Mouse (Mus musculus) G1E (cell line): ENCODE results near the gene Klkb1. TPM values are rescaled to one million over a fixed set of nuclear protein-coding genes. Genes with fewer than 3 reads are reported as not detected.

ENCODE experiments used
- ATAC-seq: 2 replicates; pipeline ENCODE4 v1.8.0; 2016; ENCODE audit warnings: mild to moderate bottlenecking; ENCODE audit not compliant: insufficient number of reproducible peaks, poor library complexity, low FRiP score, severe bottlenecking; ENCODE audit errors: extremely low read depth
- DNase-seq: peaks from one replicate; pipeline ENCODE4 v3.0.0; 2012; ENCODE audit warnings: low spot score
- H3K27me3 ChIP-seq: 2 replicates; pipeline ENCODE4 v1.6.1; 2012; ENCODE audit warnings: mild to moderate bottlenecking, low read length, inconsistent platforms; ENCODE audit not compliant: insufficient read depth
- H3K36me3 ChIP-seq: replicated peaks from 2 replicates; pipeline ENCODE3; 2012; ENCODE audit warnings: mild to moderate bottlenecking, inconsistent platforms
- H3K4me1 ChIP-seq: 2 replicates; pipeline ENCODE4 v1.6.1; 2012; ENCODE audit warnings: low read depth, low read length, inconsistent platforms, mixed read lengths; ENCODE audit not compliant: insufficient read depth
- H3K4me3 ChIP-seq: 2 replicates; pipeline ENCODE4 v1.5.1; 2012; ENCODE audit warnings: low read depth, mild to moderate bottlenecking, inconsistent platforms, low read length, moderate library complexity, mixed read lengths
- H3K9me3 ChIP-seq: replicated peaks from 2 replicates; pipeline ENCODE4 v1.6.1; 2012; ENCODE audit warnings: inconsistent platforms
- CTCF ChIP-seq: IDR thresholded peaks from 2 replicates; pipeline ENCODE4 v1.5.1; 2012; ENCODE audit warnings: low read depth, low read length, inconsistent platforms, mixed read lengths
- GATA1 ChIP-seq: IDR thresholded peaks from 2 replicates; pipeline ENCODE4 v1.6.1; 2012; ENCODE audit warnings: borderline replicate concordance, low read length, inconsistent platforms, mixed read lengths
- GATA2 ChIP-seq: IDR thresholded peaks from 2 replicates; pipeline ENCODE4 v1.6.1; 2012; ENCODE audit warnings: low read depth, low read length, inconsistent platforms, borderline replicate concordance
- POLR2AphosphoS5 ChIP-seq: IDR thresholded peaks from 2 replicates; pipeline ENCODE4 v1.6.1; 2012; ENCODE audit warnings: low read depth, low read length, inconsistent platforms; ENCODE audit not compliant: insufficient replicate concordance
- TAL1 ChIP-seq: conservative IDR thresholded peaks from 2 replicates; pipeline ENCODE4 v1.6.1; 2012; ENCODE audit warnings: low read depth, low read length, inconsistent platforms, mixed read lengths
- polyA plus RNA-seq: library from polyadenylated mRNA; stranded (reverse); fragments of >175 nt; gene quantifications from 2 replicates; pipeline ENCODE4 v1.2.3, GENCODE M21; 2012
- total RNA-seq, 2 experiments: library from RNA; stranded (forward) in 1 of 2; stranded (reverse) in 1 of 2; fragments of 200-1000 nt in 1 of 2; fragments of >200 nt in 1 of 2; fragmentation: Nextera tagmentation in 1 of 2; gene quantifications; 2 replicates each; pipeline ENCODE4 v1.2.3; 2014 to 2017

The Klkb1 gene
- total and polyA plus RNA-seq, 3 experiments, result 0.16 TPM; not detected in 2

DNA sequence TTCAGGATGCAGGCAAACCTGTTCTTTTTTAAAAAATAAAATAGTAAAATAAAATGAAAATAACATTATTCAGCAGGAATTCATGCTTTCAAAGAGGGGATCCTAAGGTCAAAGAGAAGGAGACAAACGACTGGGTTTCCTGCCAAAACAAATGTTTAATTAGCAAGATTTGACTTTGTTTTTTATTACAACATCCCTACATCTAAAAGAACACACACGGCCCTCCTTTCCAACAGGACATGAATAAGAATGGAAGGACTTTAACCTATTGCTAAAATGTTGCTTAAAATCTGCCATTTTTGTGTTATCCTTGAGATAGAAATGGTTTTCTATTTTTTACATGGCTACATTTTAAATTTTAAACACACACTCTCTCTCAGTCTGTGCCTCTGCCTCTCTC, 41.5 kb downstream of the Klkb1 start:
- no peaks in the 10 kb centered on the region for H3K27me3 ChIP-seq
- no peaks in the 10 kb centered on the region for H3K4me1 ChIP-seq
- TF ChIP-seq TAL1 (no peak), GATA1 (no peak), CTCF (no peak), POLR2AphosphoS5 (no peak), GATA2 (no peak)
- H3K9me3 ChIP-seq, result peaks cover 32% of the 10 kb centered on the region
- H3K4me3 ChIP-seq, result no peak overlapping the region
- no peak for ATAC-seq
- H3K36me3 ChIP-seq, result no peaks in the 10 kb centered on the region
- no peak for DNase-seq

DNA sequence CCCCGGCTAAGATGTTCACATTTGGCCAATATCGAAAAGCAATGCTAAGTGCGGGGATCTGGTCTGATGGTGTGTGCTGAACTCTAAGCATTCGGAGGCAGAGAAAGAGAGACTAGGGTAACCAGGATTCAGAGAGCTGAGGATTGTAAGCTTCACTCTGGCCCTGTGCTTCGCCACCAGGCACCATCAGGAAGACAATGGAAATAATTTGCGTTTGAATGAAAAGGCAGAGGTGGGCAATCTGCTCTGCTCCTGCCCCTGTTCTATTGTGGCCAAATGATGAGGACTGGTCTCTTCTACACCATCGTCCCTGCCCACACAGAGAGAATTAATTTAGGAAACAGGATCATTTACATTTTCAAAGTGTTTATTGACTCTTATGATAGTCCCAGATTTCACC, 48.4 kb downstream of the Klkb1 start:
- Histone ChIP-seq H3K27me3 (no peaks in the 10 kb centered on the region), H3K4me3 (no peak overlapping the region), H3K4me1 (no peaks in the 10 kb centered on the region), H3K9me3 (peaks cover 33% of the 10 kb centered on the region), H3K36me3 (no peaks in the 10 kb centered on the region)
- ATAC-seq (no peak), DNase-seq (no peak)
- TF ChIP-seq TAL1 (no peak), POLR2AphosphoS5 (no peak), GATA1 (no peak), GATA2 (no peak), CTCF (no peak)

DNA sequence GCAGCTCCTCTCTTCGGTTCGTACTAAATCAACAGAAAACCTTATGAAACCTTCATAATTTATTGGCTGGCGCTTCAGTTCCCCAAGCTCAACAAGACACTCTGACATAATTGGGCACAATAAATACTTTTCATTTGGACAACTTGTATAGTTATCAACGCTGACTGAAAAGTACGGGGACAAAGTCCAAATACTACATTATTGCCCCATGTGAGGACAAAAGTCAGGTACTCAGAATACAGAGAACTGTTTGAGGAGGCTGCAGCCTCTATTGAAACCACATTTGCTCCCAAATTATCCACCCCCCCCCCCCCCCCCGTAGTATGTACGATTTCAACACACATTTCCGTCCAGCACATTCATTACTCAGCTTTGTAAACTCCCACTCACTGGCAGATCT, 55.3 kb downstream of the Klkb1 start:
- H3K4me3 ChIP-seq, result no peak overlapping the region
- H3K4me1 ChIP-seq, result no peaks in the 10 kb centered on the region
- peaks cover 46% of the 10 kb centered on the region for H3K9me3 ChIP-seq
- no peak for TF ChIP-seq POLR2AphosphoS5
- TF ChIP-seq GATA1, result no peak
- TF ChIP-seq TAL1, result no peak
- TF ChIP-seq CTCF, result no peak
- TF ChIP-seq GATA2, result no peak
- H3K36me3 ChIP-seq, result no peaks in the 10 kb centered on the region
- DNase-seq (no peak), ATAC-seq (no peak)
- H3K27me3 ChIP-seq, result no peaks in the 10 kb centered on the region

DNA sequence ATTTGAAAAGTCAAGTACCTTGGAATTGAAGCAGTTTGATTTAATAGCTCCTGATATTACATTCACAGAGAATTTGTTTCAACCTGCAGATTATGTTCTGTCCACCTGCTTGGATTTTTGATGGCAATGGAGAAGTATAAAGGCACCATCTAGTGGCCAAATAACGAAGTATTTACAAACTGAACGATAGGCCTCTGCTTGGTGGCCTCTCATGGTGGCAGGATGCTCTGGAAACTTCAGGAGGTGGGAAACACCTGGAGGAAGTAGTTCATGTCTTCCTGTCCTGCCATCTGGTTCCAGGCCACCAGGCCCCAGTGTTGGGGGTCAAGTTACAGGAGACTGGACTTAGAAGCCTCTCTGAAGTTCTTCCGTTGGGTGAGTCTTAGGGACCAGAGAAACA, 56.4 kb downstream of the Klkb1 start:
- Histone ChIP-seq H3K27me3 (no peaks in the 10 kb centered on the region), H3K4me3 (no peak overlapping the region), H3K36me3 (no peaks in the 10 kb centered on the region), H3K9me3 (peaks cover 46% of the 10 kb centered on the region), H3K4me1 (no peaks in the 10 kb centered on the region)
- no peak for TF ChIP-seq TAL1
- DNase-seq (no peak), ATAC-seq (no peak)

DNA sequence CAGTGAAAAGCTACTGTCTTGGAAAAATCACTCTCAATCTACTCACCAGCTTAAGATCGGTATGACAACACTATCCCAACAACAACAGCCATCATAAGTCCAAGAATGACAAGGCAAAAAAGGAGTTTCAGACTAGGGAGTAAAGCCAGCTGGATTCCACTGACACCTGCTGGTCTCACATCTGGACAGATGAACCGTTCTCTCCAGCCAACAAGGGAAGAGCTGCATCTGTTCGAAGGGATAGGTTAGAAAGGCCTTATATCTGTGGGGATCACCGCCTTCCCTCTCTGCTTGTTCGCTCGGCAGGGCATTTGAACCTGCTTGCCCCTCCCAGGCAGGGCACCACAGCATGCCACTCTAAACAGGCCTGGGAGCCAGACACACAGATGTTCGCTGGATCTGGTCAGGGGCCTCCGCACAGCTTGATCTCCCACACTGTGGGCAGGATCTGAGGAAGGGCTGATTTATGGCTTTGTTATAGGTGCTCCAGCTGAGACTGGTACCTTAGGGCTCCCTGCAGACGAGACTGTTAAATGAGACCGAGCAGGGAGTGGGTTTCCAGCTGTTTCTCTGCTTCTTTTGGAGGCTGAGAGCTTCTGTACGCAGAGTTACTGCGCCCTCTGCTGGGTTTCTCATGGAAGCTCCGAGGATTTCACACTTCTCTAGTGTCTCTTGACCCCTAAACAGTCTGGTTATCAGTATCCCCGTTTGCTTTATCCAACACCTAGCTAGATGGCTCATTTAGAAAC, 58.3 kb downstream of the Klkb1 start:
- no peak for TF ChIP-seq CTCF
- TF ChIP-seq POLR2AphosphoS5, result no peak
- Histone ChIP-seq H3K4me1 (no peaks in the 10 kb centered on the region), H3K9me3 (peaks cover 43% of the 10 kb centered on the region), H3K4me3 (no peak overlapping the region), H3K36me3 (no peaks in the 10 kb centered on the region), H3K27me3 (no peaks in the 10 kb centered on the region)
- DNase-seq (no peak), ATAC-seq (no peak)

GRCm38 (mm10) chr8:45235228-45235627, 59.4 kb downstream of the Klkb1 start:
- DNase-seq (no peak), ATAC-seq (no peak)
- no peak for TF ChIP-seq CTCF
- TF ChIP-seq POLR2AphosphoS5, result no peak
- TF ChIP-seq TAL1, result no peak
- no peak for TF ChIP-seq GATA2

DNA sequence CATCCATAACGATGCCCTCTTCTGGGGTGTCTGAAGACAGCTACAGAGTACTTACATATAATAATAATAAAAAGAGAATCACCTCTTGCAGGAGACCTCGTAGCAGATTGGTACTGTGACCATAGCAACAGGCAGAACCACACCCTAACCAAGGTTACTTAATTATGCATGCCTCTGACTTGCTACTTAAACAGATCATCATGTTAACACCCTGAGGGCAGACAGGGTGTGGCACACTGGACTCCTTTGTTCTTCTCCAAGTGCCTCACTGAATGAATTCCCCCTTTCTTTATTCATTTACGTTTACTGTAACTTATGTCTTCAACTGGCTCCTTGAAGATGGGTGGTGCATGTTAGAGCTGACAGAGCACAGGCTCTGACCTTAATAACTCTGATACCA, 61.4 kb downstream of the Klkb1 start:
- Histone ChIP-seq H3K4me3 (no peak overlapping the region), H3K36me3 (no peaks in the 10 kb centered on the region), H3K4me1 (no peaks in the 10 kb centered on the region), H3K9me3 (peaks cover 31% of the 10 kb centered on the region), H3K27me3 (no peaks in the 10 kb centered on the region)
- DNase-seq (no peak), ATAC-seq (no peak)
- TF ChIP-seq GATA1, result no peak
- TF ChIP-seq TAL1, result no peak
- TF ChIP-seq CTCF, result no peak
- TF ChIP-seq POLR2AphosphoS5, result no peak
- no peak for TF ChIP-seq GATA2

More at GRCm38 (mm10) chr8:45235228-45235627, 59.4 kb downstream of the Klkb1 start:
- Histone ChIP-seq H3K4me3 (no peak overlapping the region), H3K9me3 (peaks cover 38% of the 10 kb centered on the region), H3K4me1 (no peaks in the 10 kb centered on the region), H3K36me3 (no peaks in the 10 kb centered on the region), H3K27me3 (no peaks in the 10 kb centered on the region)

Other genes starting within 250 kb of the Klkb1 start
- not detected in 2 replicates for gene Mtnr1a, start 225.7 kb downstream of the Klkb1 start, total RNA-seq (2014; fragmentation: Nextera tagmentation)
- gene Mtnr1a, start 225.7 kb downstream of the Klkb1 start, total RNA-seq (2017), result not detected in 2 replicates
- gene Mtnr1a, start 225.7 kb downstream of the Klkb1 start, polyA plus RNA-seq, result not detected in 2 replicates
- not detected in 2 replicates for gene F11, start 32.8 kb downstream of the Klkb1 start, total RNA-seq (2014; fragmentation: Nextera tagmentation)
- 0.12 TPM in 1 of 2 replicates, not detected in the other for gene F11, start 32.8 kb downstream of the Klkb1 start, total RNA-seq (2017)
- not detected in 2 replicates for gene F11, start 32.8 kb downstream of the Klkb1 start, polyA plus RNA-seq
- not detected in 2 replicates for gene Gm45753, start 13.6 kb upstream of the Klkb1 start, total RNA-seq (2014; fragmentation: Nextera tagmentation)
- not detected in 2 replicates for gene Gm45753, start 13.6 kb upstream of the Klkb1 start, total RNA-seq (2017)
- gene Gm45753, start 13.6 kb upstream of the Klkb1 start, polyA plus RNA-seq, result not detected in 2 replicates
- not detected in 2 replicates for gene Cyp4v3, start 38.4 kb upstream of the Klkb1 start, total RNA-seq (2014; fragmentation: Nextera tagmentation)
- 0.06 and 0.11 TPM in 2 replicates for gene Cyp4v3, start 38.4 kb upstream of the Klkb1 start, total RNA-seq (2017)
- not detected in 2 replicates for gene Cyp4v3, start 38.4 kb upstream of the Klkb1 start, polyA plus RNA-seq
- not detected in 2 replicates for gene Fam149a, start 87.4 kb upstream of the Klkb1 start, total RNA-seq (2014; fragmentation: Nextera tagmentation)
- 0.12 and 0.16 TPM in 2 replicates for gene Fam149a, start 87.4 kb upstream of the Klkb1 start, total RNA-seq (2017)
- not detected in 2 replicates for gene Fam149a, start 87.4 kb upstream of the Klkb1 start, polyA plus RNA-seq
- gene Tlr3, start 116.2 kb upstream of the Klkb1 start, total RNA-seq (2014; fragmentation: Nextera tagmentation), result not detected in 2 replicates
- under 0.01 and 0.29 TPM in 2 replicates for gene Tlr3, start 116.2 kb upstream of the Klkb1 start, total RNA-seq (2017)
- gene Tlr3, start 116.2 kb upstream of the Klkb1 start, polyA plus RNA-seq, result not detected in 2 replicates
- not detected in 2 replicates for gene Sorbs2, start 212.9 kb upstream of the Klkb1 start, total RNA-seq (2014; fragmentation: Nextera tagmentation)
- 0.23 and 0.49 TPM in 2 replicates for gene Sorbs2, start 212.9 kb upstream of the Klkb1 start, total RNA-seq (2017)
- gene Sorbs2, start 212.9 kb upstream of the Klkb1 start, polyA plus RNA-seq, result not detected in 2 replicates